Mouse (Mus musculus) A20 (cell line): ENCODE measurements at regions not wholly inside any gene's neighbourhood (a gene's known extent, or its start where the extent isn't known, plus 50 kb on each side); places are given as distances from the start of the nearest gene placed in this dataset.

ENCODE experiments used
- DNase-seq: peaks from one replicate; pipeline ENCODE4 v3.0.0-alpha.2; 2011; ENCODE audit warnings: low read depth, low spot score

- no peak for DNase-seq
These were observed 453.7 kb upstream of the Cntn6 start for GRCm38 (mm10) chr6:104038853-104039252.

GRCm38 (mm10) chr6:104040450-104040849 is 452.1 kb upstream of the Cntn6 start:
- DNase-seq = no peak

GRCm38 (mm10) chr6:104055996-104056395 is 436.6 kb upstream of the Cntn6 start:
- no peak for DNase-seq

GRCm38 (mm10) chr6:104061692-104062263 is 430.8 kb upstream of the Cntn6 start:
- no peak for DNase-seq

- DNase-seq = no peak
These were observed 412.0 kb upstream of the Cntn6 start for GRCm38 (mm10) chr6:104080581-104080980.

- DNase-seq = no peak
These were observed 410.3 kb upstream of the Cntn6 start for GRCm38 (mm10) chr6:104082242-104082641.

- no peak for DNase-seq
These were observed 384.2 kb upstream of the Cntn6 start for GRCm38 (mm10) chr6:104108386-104108785.
